Comparison of ENCODE assay signal across 17 mouse cellular contexts in the genomic region with DNA sequence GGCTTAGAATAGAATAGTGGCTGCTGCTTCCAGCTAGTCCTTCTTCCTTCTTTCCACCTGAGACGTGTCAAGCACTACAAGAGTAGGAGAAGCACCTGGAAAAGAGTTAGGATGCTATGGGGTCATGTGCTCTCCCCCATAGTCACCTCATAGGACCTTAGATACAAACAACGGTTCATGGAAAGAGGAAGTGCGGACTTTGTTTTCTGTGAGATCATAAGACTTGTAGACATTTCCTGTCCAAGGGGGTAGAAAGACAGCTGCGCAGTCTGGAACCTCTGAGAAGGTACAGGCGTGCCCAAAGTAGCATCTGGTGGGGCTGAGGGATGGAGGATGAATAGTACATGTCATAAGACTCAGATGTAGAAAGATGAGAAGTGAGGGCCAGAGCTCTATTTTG.
DNase-seq lines count a peak whose midpoint lies in the region; ATAC-seq and TF ChIP-seq lines count a peak whose summit lies in the region.
"Had no signal": no experiment of that assay in that cellular context is flagged by ENCODE, and none has a peak within 500 bp of the region (broad histone marks: within the 10 kb centered on the region; RNA-seq: fewer than 3 reads in every experiment).

No protein-coding gene starts in this region.

- TF ChIP-seq CTCF in bone marrow macrophage, adult 2 months (IDR thresholded peaks at IDR 0.05; ENCODE audit: low read depth, low read length) = no peak

- no peak overlapping the region for H3K4me2 ChIP-seq in intestine, embryonic 14.5 days (ENCODE audit: low read length)
- no peak overlapping the region for H3K4me2 ChIP-seq in intestine, embryonic 16.5 days (ENCODE audit: low read depth, low read length)
- no peak overlapping the region for H3K4me2 ChIP-seq in hindbrain, embryonic 12.5 days (replicated peaks)
- H3K4me2 ChIP-seq: heart, embryonic 12.5 days; limb, embryonic 15.5 days; lung, embryonic 14.5 days had no signal

- H3K9ac ChIP-seq in intestine, embryonic 14.5 days (ENCODE audit: low read length) = no peak overlapping the region
- H3K9ac ChIP-seq in intestine, embryonic 16.5 days (ENCODE audit: low read depth, low read length) = no peak overlapping the region
- H3K9ac ChIP-seq in hindbrain, embryonic 12.5 days = no peak overlapping the region
- H3K9ac ChIP-seq: heart, embryonic 12.5 days; limb, embryonic 15.5 days; lung, embryonic 14.5 days had no signal

- H3K9me3 ChIP-seq in intestine, embryonic 14.5 days (ENCODE audit: control insufficient read depth, low read length) = no peaks in the 10 kb centered on the region
- H3K9me3 ChIP-seq in intestine, embryonic 16.5 days (ENCODE audit: control insufficient read depth, low read length) = no peaks in the 10 kb centered on the region
- H3K9me3 ChIP-seq in hindbrain, embryonic 12.5 days (replicated peaks) = no peaks in the 10 kb centered on the region
- H3K9me3 ChIP-seq: heart, embryonic 12.5 days; hindbrain, embryonic 10.5 days; limb, embryonic 15.5 days had no signal

- no peak for TF ChIP-seq POLR2A in bone marrow macrophage, adult 2 months (IDR thresholded peaks at IDR 0.05; ENCODE audit: borderline replicate concordance, low read depth, low read length)

- H3K27ac ChIP-seq in intestine, embryonic 14.5 days (ENCODE audit: low read depth) = no peak overlapping the region
- H3K27ac ChIP-seq in intestine, embryonic 16.5 days (ENCODE audit: low read length) = no peak overlapping the region
- H3K27ac ChIP-seq in bone marrow macrophage, adult 2 months (ENCODE audit: insufficient read depth, low read depth, low read length) = peak overlapping the region; percentile 15; the same call in 1 of the 2 replicates
- H3K27ac ChIP-seq in hindbrain, embryonic 12.5 days = no peak overlapping the region
- H3K27ac ChIP-seq: hindbrain, embryonic 10.5 days; layer of hippocampus, adult 2 months; limb, embryonic 15.5 days had no signal

- DNase-seq in intestine, embryonic 14.5 days (ENCODE audit: low spot score) = peak; percentile 31
- peak; percentile 41 for DNase-seq in naive thymus-derived CD4-positive, alpha-beta T cell, adult 2 months (ENCODE audit: low read depth)
- peak; percentile 16 for DNase-seq in thymus, postnatal 25 days
- DNase-seq in kidney, adult 8-10 months = no peak
- no peak for DNase-seq in right cerebral cortex, postnatal 14 days
- DNase-seq: cerebellum, adult 8-10 months; gastrocnemius, postnatal 14 days; kidney, adult 9 months; lung, embryonic 14.5 days had no signal

- ATAC-seq in intestine, embryonic 14.5 days (replicated peaks; ENCODE audit: low FRiP score, low TSS enrichment, low read depth) = no peak
- no peak for ATAC-seq in intestine, embryonic 16.5 days
- ATAC-seq in hindbrain, embryonic 12.5 days (ENCODE audit: low FRiP score) = no peak

- no peaks in the 10 kb centered on the region for H3K4me1 ChIP-seq in intestine, embryonic 14.5 days (replicated peaks; ENCODE audit: control insufficient read depth, insufficient read depth, low read length)
- no peaks in the 10 kb centered on the region for H3K4me1 ChIP-seq in intestine, embryonic 16.5 days (ENCODE audit: control insufficient read depth, insufficient read depth, low read length)
- peaks cover 31% of the 10 kb centered on the region for H3K4me1 ChIP-seq in bone marrow macrophage, adult 2 months (ENCODE audit: control insufficient read depth, insufficient read depth, low read length)
- H3K4me1 ChIP-seq in hindbrain, embryonic 12.5 days = no peaks in the 10 kb centered on the region
- H3K4me1 ChIP-seq: heart, embryonic 12.5 days; hindbrain, embryonic 10.5 days; limb, embryonic 15.5 days had no signal

- H3K4me3 ChIP-seq in intestine, embryonic 14.5 days (ENCODE audit: low read depth, low read length) = no peak overlapping the region
- no peak overlapping the region for H3K4me3 ChIP-seq in intestine, embryonic 16.5 days (ENCODE audit: low read length)
- no peak overlapping the region for H3K4me3 ChIP-seq in bone marrow macrophage, adult 2 months (ENCODE audit: insufficient read depth, low read length)
- no peak overlapping the region for H3K4me3 ChIP-seq in hindbrain, embryonic 12.5 days
- H3K4me3 ChIP-seq: erythroblast, embryonic 14.5 days; heart, embryonic 12.5 days; hindbrain, embryonic 10.5 days; layer of hippocampus, adult 2 months; limb, embryonic 15.5 days had no signal

- no peaks in the 10 kb centered on the region for H3K27me3 ChIP-seq in intestine, embryonic 14.5 days (replicated peaks; ENCODE audit: control insufficient read depth, insufficient read depth, low read length)
- no peaks in the 10 kb centered on the region for H3K27me3 ChIP-seq in intestine, embryonic 16.5 days (replicated peaks; ENCODE audit: control insufficient read depth, insufficient read depth, low read length)
- no peaks in the 10 kb centered on the region for H3K27me3 ChIP-seq in hindbrain, embryonic 12.5 days
- H3K27me3 ChIP-seq: heart, embryonic 12.5 days; limb, embryonic 15.5 days had no signal

- 78% methylated on average over 5 of the region's 5 CpGs for WGBS in intestine, embryonic 14.5 days
- WGBS in intestine, embryonic 16.5 days = 80% methylated on average over 5 of the region's 5 CpGs
- 91% methylated on average over 5 of the region's 5 CpGs for WGBS in hindbrain, embryonic 12.5 days

- no peaks in the 10 kb centered on the region for H3K36me3 ChIP-seq in intestine, embryonic 14.5 days (ENCODE audit: control insufficient read depth, insufficient read depth, low read length)
- H3K36me3 ChIP-seq in intestine, embryonic 16.5 days (ENCODE audit: control insufficient read depth, insufficient read depth, low read length) = no peaks in the 10 kb centered on the region
- no peaks in the 10 kb centered on the region for H3K36me3 ChIP-seq in hindbrain, embryonic 12.5 days
- H3K36me3 ChIP-seq: heart, embryonic 12.5 days; hindbrain, embryonic 10.5 days; limb, embryonic 15.5 days had no signal

Comparison
In these comparisons a context has a peak if more than half of its experiments do, and no peak if none do; other contexts are left out.
1. DNase-seq: peak in intestine, embryonic 14.5 days (single experiment), naive thymus-derived CD4-positive, alpha-beta T cell, adult 2 months (single experiment) and thymus, postnatal 25 days (single experiment); none in kidney, adult 8-10 months (0 of 2) and right cerebral cortex, postnatal 14 days (single experiment).